8 mouse cellular contexts compared by ENCODE assay signal in the genomic region with DNA sequence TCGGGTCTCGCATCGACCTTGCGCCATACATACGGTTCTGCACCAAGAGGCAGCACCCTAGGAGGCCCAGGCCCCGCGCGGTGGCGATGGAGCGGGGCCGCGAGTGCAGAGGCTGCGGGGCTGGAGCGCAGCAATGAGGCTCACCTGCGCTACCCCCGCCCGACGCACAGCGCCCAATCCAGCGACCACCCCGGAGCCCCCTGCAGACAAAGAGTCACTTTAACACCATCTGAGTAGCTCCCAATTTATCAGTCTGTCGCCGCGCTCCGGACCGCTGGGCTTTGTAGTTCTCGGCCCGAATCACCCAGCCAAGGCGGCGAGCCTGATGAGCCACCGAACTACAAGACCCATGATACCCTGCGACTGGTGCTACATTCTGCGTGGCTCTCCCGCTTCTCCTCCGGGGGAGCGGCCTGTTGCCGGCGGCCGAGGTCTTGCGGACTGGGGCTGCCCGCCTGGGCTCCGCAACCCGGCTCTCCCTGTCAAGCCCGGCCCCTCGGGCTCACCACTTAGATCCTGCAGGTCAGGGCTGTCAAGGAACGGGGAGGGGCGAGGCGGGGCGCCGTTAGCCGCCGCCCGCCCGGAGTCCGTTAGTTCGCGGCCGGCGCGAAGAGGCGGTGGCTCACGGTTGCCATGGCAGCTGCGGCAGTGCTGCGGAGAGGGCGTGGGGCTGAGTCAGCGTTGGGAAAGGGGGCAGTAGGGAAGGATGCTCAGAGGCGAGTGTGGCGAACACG. TPM values are rescaled to one million over a fixed set of nuclear protein-coding genes. Genes with fewer than 3 reads are reported as not detected.
DNase-seq lines count a peak whose midpoint lies in the region; TF ChIP-seq lines count a peak whose summit lies in the region.

No protein-coding gene starts in this region.

- intact Hi-C loops in left cerebral cortex, adult 2 months (cut with DNase I) = loop anchor here (2.0 to 10.0 kb wide), 3 partner anchors 30 to 256 kb away; partner anchors contain the start of genes Hmgb1 and Uspl1

- no peaks in the 10 kb centered on the region for H3K36me3 ChIP-seq in macrophage (ENCODE audit: inconsistent target)

- peak; percentile 68; the same call in 1 of the 2 replicates for TF ChIP-seq POLR2A in cortical plate, adult 2 months (IDR thresholded peaks at IDR 0.05; ENCODE audit: extremely low read depth, insufficient read depth, low read length)

- DNase-seq in adipocyte (ENCODE audit: low spot score) = peak; percentile 97
- DNase-seq in gastrocnemius, adult 8-10 months (ENCODE audit: low spot score in 2 of 2) = peak; percentile 87 to 89
- peak; percentile 83 for DNase-seq in hindlimb bud, embryonic 11.5 days (ENCODE audit: extremely low spot score, low read depth, low spot score)
- DNase-seq in left cerebral cortex, adult 2 months (ENCODE audit: extremely low spot score in 1 of 2, low spot score in 2 of 2) = peak; percentile 90 to 93
- DNase-seq in retina, postnatal 7 days (ENCODE audit: low read depth, low spot score) = peak; percentile 89
- DNase-seq in urinary bladder, adult 18-20 months (ENCODE audit: low spot score in 2 of 2) = peak; percentile 89 to 91

- H3K4me1 ChIP-seq in cortical plate, adult 2 months (ENCODE audit: control insufficient read depth, insufficient read depth, low read length) = peaks cover 2% of the 10 kb centered on the region

- H3K27ac ChIP-seq in cortical plate, adult 2 months (ENCODE audit: insufficient read depth, low read length) = peak overlapping the region; percentile 91
- peak overlapping the region; percentile 100 for H3K27ac ChIP-seq in left cerebral cortex, adult 2 months
- no peak overlapping the region for H3K27ac ChIP-seq in macrophage

- no peaks in the 10 kb centered on the region for H3K79me2 ChIP-seq in macrophage (ENCODE audit: inconsistent target)

- under 1% methylated on average over 69 of the region's 69 CpGs for WGBS in macrophage (ENCODE audit: missing documents)

- H3K4me3 ChIP-seq in cortical plate, adult 2 months (ENCODE audit: insufficient read depth, low read length) = peak overlapping the region; percentile 58
- H3K4me3 ChIP-seq in left cerebral cortex, adult 2 months = peak overlapping the region; percentile 71
- H3K4me3 ChIP-seq in macrophage (ENCODE audit: inconsistent target) = peak overlapping the region; percentile 41

- TF ChIP-seq CTCF in cortical plate, adult 2 months (IDR thresholded peaks at IDR 0.05; ENCODE audit: extremely low read depth, insufficient read depth, low read length) = no peak
- no peak for TF ChIP-seq CTCF in left cerebral cortex, adult 2 months (IDR thresholded peaks at IDR 0.05)

RNA-seq across cellular contexts. Expression of gene Katnal1, which starts 0.6 kb away (rescaled TPM):
- 42.9 and 43.1 TPM in 2 replicates for polyA plus RNA-seq in cortical plate, adult 2 months (2012; rRNA removed)
- 1 to 10 TPM; 4.3 to 5.3 (median 4.5) TPM for total RNA-seq in gastrocnemius, adult 8-10 months (2022)
- 10 to 100 TPM; 76.6 to 78.1 TPM for total RNA-seq in left cerebral cortex, adult 2 months (2021)
- total RNA-seq in macrophage (2018; cell fraction: chromatin; rRNA removed) = 10 to 100 TPM in 16 of 26 experiments, 1 to 10 TPM in 10; 1.5 to 34.9 (median 16.2) TPM
- 10 to 100 TPM in 1 of 26 experiments, 1 to 10 TPM in 25; 3.1 to 10.2 (median 8.0) TPM for total RNA-seq in macrophage (2018; cell fraction: cytosol; rRNA removed)
- 10 to 100 TPM in 13 of 26 experiments, 1 to 10 TPM in 13; 3.0 to 22.7 (median 10.0) TPM for total RNA-seq in macrophage (2018; cell fraction: nucleus; rRNA removed)
- 4.9 to 7.0 TPM (median 6.9 TPM) in 3 replicates for polyA plus RNA-seq in macrophage (2018)

Comparison
In these comparisons a context has a peak if more than half of its experiments do, and no peak if none do; other contexts are left out.
1. RNA of gene Katnal1, which starts 0.6 kb away (total RNA-seq): 76.6 to 78.1 TPM in left cerebral cortex, adult 2 months; 4.3 to 5.3 TPM in gastrocnemius, adult 8-10 months; every median in the first group is over 10 times any median in the second.
2. Peak in every context shown above with its lines, with median percentiles within 50 percentile points of each other: DNase-seq and H3K4me3 ChIP-seq.